Mouse (Mus musculus): Measurements from ENCODE around the gene Krt34. TPM values are rescaled to one million over a fixed set of nuclear protein-coding genes. Genes with fewer than 3 reads are reported as not detected.

Gene Krt34
- polyA plus RNA-seq, 1 experiment from 2014 or later, result not detected

GRCm38 (mm10) chr11:100050451-100050850, 9.1 kb upstream of the Krt34 start, which contains the start of gene Krt31:
Krt31 (minus strand) TSS chr11:100050551.
- 82% methylated on average over 3 of the region's 3 CpGs for WGBS
- Histone ChIP-seq H3K27me3 (ENCODE audit: control insufficient read depth, insufficient read depth, low read length) (no peaks in the 10 kb centered on the region), H3K27ac (ENCODE audit: low read depth, low read length) (no peak within 1 kb of the TSS), H3K4me3 (ENCODE audit: low read depth, low read length) (no peak within 1 kb of the TSS), H3K4me1 (ENCODE audit: control insufficient read depth, insufficient read depth, low read length) (no peaks in the 10 kb centered on the region), H3K4me2 (no peak within 1 kb of the TSS), H3K9me3 (ENCODE audit: control insufficient read depth, low read length) (no peaks in the 10 kb centered on the region), H3K36me3 (ENCODE audit: control insufficient read depth, insufficient read depth, low read length) (no peaks in the 10 kb centered on the region), H3K9ac (ENCODE audit: low read length) (no peak within 1 kb of the TSS)
- ATAC-seq (ENCODE audit: low FRiP score), result no peak
- no peak for DNase-seq (ENCODE audit: low spot score, missing footprints)

- H3K4me3 ChIP-seq (ENCODE audit: low read depth, low read length), result no peak overlapping the region
- ATAC-seq (ENCODE audit: low FRiP score), result no peak
- H3K4me1 ChIP-seq (ENCODE audit: control insufficient read depth, insufficient read depth, low read length), result no peaks in the 10 kb centered on the region
- no peaks in the 10 kb centered on the region for H3K9me3 ChIP-seq (ENCODE audit: control insufficient read depth, low read length)
- H3K36me3 ChIP-seq (ENCODE audit: control insufficient read depth, insufficient read depth, low read length), result no peaks in the 10 kb centered on the region
- H3K4me2 ChIP-seq, result no peak overlapping the region
- 94% methylated on average over 2 of the region's 2 CpGs for WGBS
- no peaks in the 10 kb centered on the region for H3K27me3 ChIP-seq (ENCODE audit: control insufficient read depth, insufficient read depth, low read length)
- no peak overlapping the region for H3K9ac ChIP-seq (ENCODE audit: low read length)
- DNase-seq (ENCODE audit: low spot score, missing footprints), result no peak
- H3K27ac ChIP-seq (ENCODE audit: low read depth, low read length), result no peak overlapping the region
These were observed 5.8 kb upstream of the Krt34 start for GRCm38 (mm10) chr11:100047193-100047592.

DNA sequence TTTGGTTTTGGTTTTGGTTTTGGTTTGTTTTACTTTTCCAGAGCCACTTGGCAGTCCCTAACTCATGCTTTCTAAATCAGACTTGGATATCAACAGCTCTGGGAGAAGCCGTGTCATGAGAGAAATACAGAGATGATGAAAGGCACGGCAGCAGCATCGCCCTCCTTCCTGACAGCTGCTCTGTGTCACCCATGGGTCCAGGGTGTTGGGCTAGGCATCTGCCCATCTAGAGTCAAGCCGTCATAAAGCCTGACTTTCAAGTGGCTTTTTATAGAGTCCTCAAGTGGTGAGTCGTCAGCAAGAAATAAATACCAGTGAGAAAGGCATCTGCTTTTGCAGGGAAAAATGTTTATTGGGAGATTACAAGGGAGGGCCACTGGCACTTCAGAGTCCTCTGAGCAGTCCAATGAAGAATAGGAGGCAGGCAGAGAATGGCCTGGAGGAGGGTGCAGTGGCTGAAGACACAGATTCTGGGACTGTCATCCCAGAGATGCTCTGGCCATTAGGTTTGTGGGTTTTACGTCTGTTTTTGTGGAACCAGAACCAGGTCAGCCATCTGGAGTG, 5.0 kb upstream of the Krt34 start:
- WGBS, result 91% methylated on average over 6 of the region's 6 CpGs

DNA sequence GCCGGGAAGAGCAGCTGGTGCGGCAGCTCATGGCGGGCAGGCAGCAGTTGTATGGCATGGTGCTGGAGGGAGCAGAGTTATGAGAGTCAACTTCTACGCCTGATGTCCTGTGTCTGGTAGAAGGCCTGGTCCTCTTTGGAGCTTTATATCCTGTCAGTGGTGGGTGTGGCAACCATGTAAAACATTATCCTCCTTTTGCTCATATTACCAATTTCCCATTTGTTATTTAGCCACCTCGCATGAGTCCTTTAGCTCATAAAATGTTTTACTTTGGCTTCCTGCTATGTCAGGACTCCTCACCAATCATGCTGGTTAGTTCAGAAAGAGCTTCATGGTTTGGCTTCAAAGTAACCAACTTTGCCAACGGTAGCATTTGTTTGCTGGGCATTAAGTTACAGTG, 11.6 kb downstream of the Krt34 start, which contains the start of gene Krt33b:
Gene Krt33b (minus strand): TSS at position 101 of the 400 bp plus-strand sequence.
- Histone ChIP-seq H3K4me2 (no peak within 1 kb of the TSS), H3K9ac (ENCODE audit: low read length) (no peak within 1 kb of the TSS), H3K9me3 (ENCODE audit: control insufficient read depth, low read length) (no peaks in the 10 kb centered on the region), H3K36me3 (ENCODE audit: control insufficient read depth, insufficient read depth, low read length) (no peaks in the 10 kb centered on the region), H3K27me3 (ENCODE audit: control insufficient read depth, insufficient read depth, low read length) (no peaks in the 10 kb centered on the region), H3K4me1 (ENCODE audit: control insufficient read depth, insufficient read depth, low read length) (no peaks in the 10 kb centered on the region), H3K4me3 (ENCODE audit: low read depth, low read length) (no peak within 1 kb of the TSS), H3K27ac (ENCODE audit: low read depth, low read length) (no peak within 1 kb of the TSS)
- ATAC-seq (ENCODE audit: low FRiP score) (no peak), DNase-seq (ENCODE audit: low spot score, missing footprints) (no peak)
- 90% methylated on average over 6 of the region's 6 CpGs for WGBS

More for the DNA sequence above, 5.0 kb upstream of the Krt34 start:
- Histone ChIP-seq H3K27me3 (ENCODE audit: control insufficient read depth, insufficient read depth, low read length) (no peaks in the 10 kb centered on the region), H3K4me3 (ENCODE audit: low read depth, low read length) (no peak overlapping the region), H3K4me2 (no peak overlapping the region), H3K36me3 (ENCODE audit: control insufficient read depth, insufficient read depth, low read length) (no peaks in the 10 kb centered on the region), H3K9me3 (ENCODE audit: control insufficient read depth, low read length) (no peaks in the 10 kb centered on the region), H3K4me1 (ENCODE audit: control insufficient read depth, insufficient read depth, low read length) (no peaks in the 10 kb centered on the region), H3K9ac (ENCODE audit: low read length) (no peak overlapping the region), H3K27ac (ENCODE audit: low read depth, low read length) (no peak overlapping the region)
- no peak for DNase-seq (ENCODE audit: low spot score, missing footprints)
- no peak for ATAC-seq (ENCODE audit: low FRiP score)

DNA sequence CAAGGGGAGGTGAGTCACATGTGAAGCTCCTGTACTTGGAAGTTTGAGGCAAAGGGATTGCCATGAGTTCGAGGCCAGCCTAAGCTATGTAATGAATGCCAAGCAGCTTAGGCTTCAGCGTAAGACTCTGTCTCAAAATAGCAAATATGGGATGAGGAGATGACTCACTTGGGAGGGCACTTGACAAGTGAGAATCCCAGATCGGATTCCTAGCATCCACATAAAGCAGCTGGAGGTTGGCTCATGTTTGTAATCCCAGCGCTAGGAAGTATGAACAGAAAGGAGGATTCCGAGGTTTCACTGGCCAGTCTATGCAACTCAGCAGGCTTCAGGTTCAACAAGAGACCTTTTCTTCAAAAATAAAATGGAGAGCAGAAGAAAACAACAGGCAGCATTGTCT, 19.9 kb downstream of the Krt34 start:
- Histone ChIP-seq H3K27ac (ENCODE audit: low read depth, low read length) (no peak overlapping the region), H3K27me3 (ENCODE audit: control insufficient read depth, insufficient read depth, low read length) (no peaks in the 10 kb centered on the region), H3K4me2 (no peak overlapping the region), H3K9me3 (ENCODE audit: control insufficient read depth, low read length) (no peaks in the 10 kb centered on the region), H3K4me3 (ENCODE audit: low read depth, low read length) (no peak overlapping the region), H3K36me3 (ENCODE audit: control insufficient read depth, insufficient read depth, low read length) (no peaks in the 10 kb centered on the region), H3K9ac (ENCODE audit: low read length) (no peak overlapping the region), H3K4me1 (ENCODE audit: control insufficient read depth, insufficient read depth, low read length) (no peaks in the 10 kb centered on the region)
- DNase-seq (ENCODE audit: low spot score, missing footprints) (no peak), ATAC-seq (ENCODE audit: low FRiP score) (no peak)
- WGBS, result 78% methylated on average over 5 of the region's 5 CpGs

DNA sequence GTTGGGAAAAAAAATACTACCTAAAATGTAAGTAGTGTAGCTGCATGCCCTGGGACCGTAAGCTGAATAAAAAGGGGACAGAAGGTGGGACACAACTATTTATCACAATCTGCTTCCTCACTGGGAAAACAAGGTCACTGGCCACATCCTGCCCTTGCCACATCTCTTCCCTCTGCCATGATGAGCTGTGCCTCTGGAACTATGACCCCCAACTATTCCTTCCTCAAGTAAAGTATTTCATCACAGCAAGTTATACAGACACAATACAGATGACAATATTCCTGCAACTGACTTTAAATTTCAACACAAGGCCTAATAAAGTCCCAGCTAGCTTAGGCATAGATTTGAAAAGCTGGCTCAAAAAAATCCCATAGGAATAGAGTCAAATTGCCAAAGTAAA, 21.9 kb downstream of the Krt34 start:
- DNase-seq (ENCODE audit: low spot score, missing footprints) (no peak), ATAC-seq (ENCODE audit: low FRiP score) (no peak)
- Histone ChIP-seq H3K27me3 (ENCODE audit: control insufficient read depth, insufficient read depth, low read length) (no peaks in the 10 kb centered on the region), H3K4me2 (no peak overlapping the region), H3K4me1 (ENCODE audit: control insufficient read depth, insufficient read depth, low read length) (no peaks in the 10 kb centered on the region), H3K4me3 (ENCODE audit: low read depth, low read length) (no peak overlapping the region), H3K36me3 (ENCODE audit: control insufficient read depth, insufficient read depth, low read length) (no peaks in the 10 kb centered on the region), H3K9ac (ENCODE audit: low read length) (no peak overlapping the region), H3K9me3 (ENCODE audit: control insufficient read depth, low read length) (no peaks in the 10 kb centered on the region), H3K27ac (ENCODE audit: low read depth, low read length) (no peak overlapping the region)
- WGBS, result 90% methylated on average over 1 of the region's 1 CpGs

DNA sequence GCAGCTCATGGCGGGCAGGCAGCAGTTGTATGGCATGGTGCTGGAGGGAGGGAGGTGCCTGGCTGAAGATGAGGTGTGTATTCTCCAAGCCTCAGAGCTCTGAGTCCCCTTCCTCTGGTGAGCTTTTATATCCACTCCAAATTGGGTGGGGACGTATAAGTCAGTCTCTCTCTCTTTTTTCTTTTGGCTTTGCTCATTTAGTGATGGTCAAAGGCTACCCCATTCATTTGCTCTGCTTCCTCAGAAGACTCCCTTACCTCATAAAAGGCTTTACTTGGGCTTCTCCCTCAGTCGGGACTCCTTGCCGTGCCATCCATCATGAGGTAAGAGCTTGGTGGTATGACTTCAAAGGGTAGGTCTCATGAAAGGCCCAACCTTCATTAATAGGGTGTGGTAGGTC, 25.2 kb downstream of the Krt34 start, which contains the start of gene Krt33a:
Gene Krt33a (minus strand): TSS at position 101 of the 400 bp plus-strand sequence.
- H3K36me3 ChIP-seq (ENCODE audit: control insufficient read depth, insufficient read depth, low read length), result no peaks in the 10 kb centered on the region
- no peak for DNase-seq (ENCODE audit: low spot score, missing footprints)
- H3K27ac ChIP-seq (ENCODE audit: low read depth, low read length), result no peak within 1 kb of the TSS
- no peaks in the 10 kb centered on the region for H3K9me3 ChIP-seq (ENCODE audit: control insufficient read depth, low read length)
- no peaks in the 10 kb centered on the region for H3K27me3 ChIP-seq (ENCODE audit: control insufficient read depth, insufficient read depth, low read length)
- 78% methylated on average over 4 of the region's 4 CpGs for WGBS
- H3K4me3 ChIP-seq (ENCODE audit: low read depth, low read length), result no peak within 1 kb of the TSS
- H3K9ac ChIP-seq (ENCODE audit: low read length), result no peak within 1 kb of the TSS
- no peaks in the 10 kb centered on the region for H3K4me1 ChIP-seq (ENCODE audit: control insufficient read depth, insufficient read depth, low read length)
- ATAC-seq (ENCODE audit: low FRiP score), result no peak
- no peak within 1 kb of the TSS for H3K4me2 ChIP-seq

GRCm38 (mm10) chr11:100013691-100014171, 27.6 kb downstream of the Krt34 start:
- ATAC-seq (ENCODE audit: low FRiP score) (no peak), DNase-seq (ENCODE audit: low spot score, missing footprints) (peak; percentile 69)
- H3K4me2 ChIP-seq, result no peak overlapping the region
- H3K9me3 ChIP-seq (ENCODE audit: control insufficient read depth, low read length), result no peaks in the 10 kb centered on the region
- H3K36me3 ChIP-seq (ENCODE audit: control insufficient read depth, insufficient read depth, low read length), result no peaks in the 10 kb centered on the region
- H3K4me3 ChIP-seq (ENCODE audit: low read depth, low read length), result no peak overlapping the region
- H3K9ac ChIP-seq (ENCODE audit: low read length), result no peak overlapping the region
- H3K27ac ChIP-seq (ENCODE audit: low read depth, low read length), result no peak overlapping the region
- no peaks in the 10 kb centered on the region for H3K4me1 ChIP-seq (ENCODE audit: control insufficient read depth, insufficient read depth, low read length)
- 77% methylated on average over 4 of the region's 4 CpGs for WGBS
- H3K27me3 ChIP-seq (ENCODE audit: control insufficient read depth, insufficient read depth, low read length), result no peaks in the 10 kb centered on the region

- ATAC-seq (ENCODE audit: low FRiP score) (no peak), DNase-seq (ENCODE audit: low spot score, missing footprints) (no peak)
- Histone ChIP-seq H3K9me3 (ENCODE audit: control insufficient read depth, low read length) (no peaks in the 10 kb centered on the region), H3K27ac (ENCODE audit: low read depth, low read length) (no peak overlapping the region), H3K9ac (ENCODE audit: low read length) (no peak overlapping the region), H3K4me3 (ENCODE audit: low read depth, low read length) (no peak overlapping the region), H3K4me1 (ENCODE audit: control insufficient read depth, insufficient read depth, low read length) (no peaks in the 10 kb centered on the region), H3K27me3 (ENCODE audit: control insufficient read depth, insufficient read depth, low read length) (no peaks in the 10 kb centered on the region), H3K36me3 (ENCODE audit: control insufficient read depth, insufficient read depth, low read length) (no peaks in the 10 kb centered on the region), H3K4me2 (no peak overlapping the region)
- 89% methylated on average over 5 of the region's 5 CpGs for WGBS
These were observed 30.7 kb downstream of the Krt34 start for GRCm38 (mm10) chr11:100010682-100011081.

Data from midbrain, embryonic 11.5 days (tissue).